Mouse (Mus musculus) kidney, adult 2 months (tissue): ENCODE data around the gene Ptpn13. TPM values are rescaled to one million over a fixed set of nuclear protein-coding genes. Genes with fewer than 3 reads are reported as not detected.

Experiments used
- DNase-seq: peaks from one replicate; pipeline ENCODE4 v3.0.0; 2021
- H3K27ac ChIP-seq: fragments of 200-500 bp; 2 replicates; pipeline ENCODE4 v1.5.1; 2012; ENCODE audit warnings: low read depth, low read length, control low read depth, inconsistent platforms; ENCODE audit not compliant: insufficient read depth
- H3K27me3 ChIP-seq: fragments of 200-500 bp; replicated peaks from 2 replicates; pipeline ENCODE4 v1.6.1; 2012; ENCODE audit warnings: mild to moderate bottlenecking, moderate library complexity, low read length, inconsistent platforms; ENCODE audit not compliant: control insufficient read depth, insufficient read depth
- H3K36me3 ChIP-seq: fragments of 200-500 bp; 2 replicates; pipeline ENCODE4 v1.6.1; 2012; ENCODE audit warnings: mild to moderate bottlenecking, moderate library complexity, low read length, inconsistent platforms; ENCODE audit not compliant: control insufficient read depth, insufficient read depth
- H3K4me1 ChIP-seq: fragments of 200-500 bp; 2 replicates; pipeline ENCODE4 v1.6.1; 2011; ENCODE audit warnings: low read length; ENCODE audit not compliant: control insufficient read depth, insufficient read depth
- H3K4me3 ChIP-seq: fragments of 200-500 bp; 2 replicates; pipeline ENCODE4 v1.5.1; 2011; ENCODE audit warnings: mild to moderate bottlenecking, low read depth, low read length, control low read depth; ENCODE audit not compliant: insufficient read depth
- CTCF ChIP-seq: fragments of 200-500 bp; conservative IDR thresholded peaks from 2 replicates; pipeline ENCODE4 v1.5.1; 2011; ENCODE audit warnings: low read depth, mild to moderate bottlenecking, control low read depth, low read length, moderate library complexity, mixed read lengths; ENCODE audit not compliant: insufficient read depth, insufficient read length
- POLR2A ChIP-seq: fragments of 200-500 bp; IDR thresholded peaks from one replicate; pipeline ENCODE4 v1.6.1; 2011; ENCODE audit warnings: low read depth, low read length, control low read depth
- WGBS: fragments of 180-500 bp; shearing (Covaris S2); methylation state at CpG from one replicate; pipeline ENCODE4 v1.1.7; 2018; 5-methylcytosine and 5-hydroxymethylcytosine counted together
- polyA plus RNA-seq: library from polyadenylated mRNA; depleted of rRNA; stranded (reverse); fragments of >200 nt; gene quantifications from 2 replicates; pipeline ENCODE4 v1.2.3, GENCODE M21; 2012

Gene Ptpn13
- polyA plus RNA-seq, 1 experiment, result 23.7 TPM

DNA sequence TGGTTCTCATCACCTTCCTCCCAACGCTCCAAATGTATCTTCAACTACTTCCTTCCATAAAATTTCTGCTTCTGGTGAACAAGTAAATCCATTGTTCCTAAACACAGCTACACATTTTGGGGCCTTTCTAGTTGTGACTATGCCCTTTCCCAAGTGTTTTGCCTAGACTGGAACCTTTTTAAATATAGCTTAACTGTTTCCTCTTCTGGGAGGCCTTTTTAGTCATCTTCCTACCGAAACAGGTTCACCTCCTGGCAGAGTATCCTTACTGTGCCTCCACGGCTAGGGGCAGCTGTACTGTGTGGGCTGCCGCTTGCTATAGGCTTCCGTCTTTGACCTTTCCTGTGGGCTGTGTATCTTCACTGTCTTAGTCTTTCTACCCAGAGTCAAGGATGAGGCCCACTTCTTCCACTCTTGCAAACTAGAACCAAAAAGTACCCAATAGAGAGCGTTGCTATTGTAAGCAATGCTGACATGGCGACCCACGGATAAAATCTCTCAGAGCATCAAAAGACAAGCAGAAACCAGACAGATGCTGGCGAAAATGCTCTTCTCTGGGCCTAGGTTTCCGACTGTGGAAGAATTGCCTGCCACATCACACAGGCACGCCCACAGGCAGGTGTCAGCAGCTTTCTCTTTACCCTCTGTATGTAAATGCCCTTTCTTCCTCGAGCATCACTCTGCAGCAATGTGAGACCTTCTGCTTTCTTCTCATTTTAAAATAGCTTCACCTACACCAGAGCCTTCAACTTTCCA is 20.6 kb upstream of the Ptpn13 start:
- H3K27ac ChIP-seq, result no peak overlapping the region
- H3K4me3 ChIP-seq, result no peak overlapping the region
- WGBS, result 88% methylated on average over 12 of the region's 12 CpGs
- TF ChIP-seq CTCF (no peak), POLR2A (no peak)
- H3K27me3 ChIP-seq, result no peaks in the 10 kb centered on the region
- no peaks in the 10 kb centered on the region for H3K4me1 ChIP-seq
- DNase-seq, result no peak
- no peaks in the 10 kb centered on the region for H3K36me3 ChIP-seq

- no peak overlapping the region for H3K27ac ChIP-seq
- TF ChIP-seq POLR2A (no peak), CTCF (no peak)
- no peaks in the 10 kb centered on the region for H3K4me1 ChIP-seq
- H3K36me3 ChIP-seq, result no peaks in the 10 kb centered on the region
- no peak overlapping the region for H3K4me3 ChIP-seq
- no peak for DNase-seq
- WGBS, result 38% methylated on average over 2 of the region's 2 CpGs
- H3K27me3 ChIP-seq, result no peaks in the 10 kb centered on the region
These were observed 19.1 kb upstream of the Ptpn13 start for GRCm38 (mm10) chr5:103405921-103406320.

GRCm38 (mm10) chr5:103412020-103412747 is 12.8 kb upstream of the Ptpn13 start:
- TF ChIP-seq CTCF, result no peak
- TF ChIP-seq POLR2A, result no peak
- no peaks in the 10 kb centered on the region for H3K27me3 ChIP-seq
- WGBS, result 68% methylated on average over 10 of the region's 10 CpGs

DNA sequence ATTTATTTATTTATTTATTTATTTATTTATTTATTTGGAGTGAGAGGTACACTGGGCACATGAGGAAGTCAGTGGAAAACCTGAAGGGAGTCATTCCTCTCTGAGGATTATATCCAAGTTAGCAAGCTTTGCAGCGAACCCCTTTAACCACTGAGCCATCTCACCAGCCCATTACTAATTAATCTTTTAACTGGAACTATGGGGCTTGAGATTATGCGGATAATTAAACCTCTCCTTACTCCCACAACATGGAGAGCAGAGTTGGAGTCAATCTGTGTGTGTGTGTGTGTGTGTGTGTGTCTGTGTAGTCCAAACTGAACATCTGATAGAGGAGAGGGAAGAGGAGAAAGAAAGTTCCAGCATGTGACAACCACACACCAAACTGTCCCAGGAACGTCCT is 10.4 kb upstream of the Ptpn13 start:
- no peak for TF ChIP-seq CTCF
- no peak for TF ChIP-seq POLR2A
- H3K27me3 ChIP-seq, result no peaks in the 10 kb centered on the region
- no peak overlapping the region for H3K4me3 ChIP-seq
- 29% methylated on average over 3 of the region's 3 CpGs for WGBS
- H3K27ac ChIP-seq, result peak overlapping the region; percentile 55
- peak; percentile 77 for DNase-seq
- H3K36me3 ChIP-seq, result no peaks in the 10 kb centered on the region
- peaks cover 4% of the 10 kb centered on the region; the same call in 1 of the 2 replicates for H3K4me1 ChIP-seq

More at GRCm38 (mm10) chr5:103412020-103412747, 12.8 kb upstream of the Ptpn13 start:
- no peak for DNase-seq
- Histone ChIP-seq H3K27ac (no peak overlapping the region), H3K36me3 (no peaks in the 10 kb centered on the region), H3K4me3 (no peak overlapping the region), H3K4me1 (peaks cover 4% of the 10 kb centered on the region; the same call in 1 of the 2 replicates)

- TF ChIP-seq CTCF (no peak), POLR2A (no peak)
- H3K4me1 ChIP-seq, result peaks cover 6% of the 10 kb centered on the region; the same call in 1 of the 2 replicates
- H3K27ac ChIP-seq, result no peak overlapping the region
- no peaks in the 10 kb centered on the region for H3K27me3 ChIP-seq
- no peaks in the 10 kb centered on the region for H3K36me3 ChIP-seq
- 76% methylated on average over 9 of the region's 9 CpGs for WGBS
- no peak for DNase-seq
- H3K4me3 ChIP-seq, result no peak overlapping the region
These were observed 7.0 kb upstream of the Ptpn13 start for GRCm38 (mm10) chr5:103418009-103418408.

- H3K4me3 ChIP-seq, result no peak overlapping the region
- no peaks in the 10 kb centered on the region for H3K36me3 ChIP-seq
- TF ChIP-seq POLR2A (no peak), CTCF (no peak)
- H3K27ac ChIP-seq, result no peak overlapping the region
- DNase-seq, result no peak
- no peaks in the 10 kb centered on the region for H3K27me3 ChIP-seq
- 85% methylated on average over 3 of the region's 3 CpGs for WGBS
- peaks cover 11% of the 10 kb centered on the region; the same call in 1 of the 2 replicates for H3K4me1 ChIP-seq
These were observed 6.1 kb upstream of the Ptpn13 start for GRCm38 (mm10) chr5:103418886-103419285.

DNA sequence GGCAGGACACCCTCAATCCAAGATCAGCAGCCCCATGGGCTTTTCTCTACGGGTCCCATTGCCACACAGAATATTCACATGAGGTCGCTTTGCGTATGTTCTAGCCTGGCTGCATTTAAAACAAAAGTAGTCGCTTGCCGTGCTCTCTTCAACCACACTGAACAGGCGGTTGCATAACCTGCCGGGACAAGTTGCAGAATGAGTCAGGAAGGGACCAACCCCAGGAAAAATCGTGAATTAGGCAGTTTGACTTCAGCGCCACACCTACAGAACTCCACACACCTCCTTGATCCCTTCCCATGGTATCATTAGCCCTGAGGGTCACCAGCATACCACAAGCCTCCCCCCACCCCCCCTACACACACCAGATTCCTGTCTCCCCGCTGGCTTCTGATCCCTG is 4.4 kb upstream of the Ptpn13 start:
- H3K4me1 ChIP-seq, result peaks cover 8% of the 10 kb centered on the region; the same call in 1 of the 2 replicates
- TF ChIP-seq POLR2A (no peak), CTCF (no peak)
- peak; percentile 59 for DNase-seq
- WGBS, result 34% methylated on average over 10 of the region's 10 CpGs
- peak overlapping the region; percentile 72; the same call in 1 of the 2 replicates for H3K27ac ChIP-seq
- no peaks in the 10 kb centered on the region for H3K36me3 ChIP-seq
- no peaks in the 10 kb centered on the region for H3K27me3 ChIP-seq
- H3K4me3 ChIP-seq, result no peak overlapping the region
